11 mouse cellular contexts compared by ENCODE assay signal in the genomic region with DNA sequence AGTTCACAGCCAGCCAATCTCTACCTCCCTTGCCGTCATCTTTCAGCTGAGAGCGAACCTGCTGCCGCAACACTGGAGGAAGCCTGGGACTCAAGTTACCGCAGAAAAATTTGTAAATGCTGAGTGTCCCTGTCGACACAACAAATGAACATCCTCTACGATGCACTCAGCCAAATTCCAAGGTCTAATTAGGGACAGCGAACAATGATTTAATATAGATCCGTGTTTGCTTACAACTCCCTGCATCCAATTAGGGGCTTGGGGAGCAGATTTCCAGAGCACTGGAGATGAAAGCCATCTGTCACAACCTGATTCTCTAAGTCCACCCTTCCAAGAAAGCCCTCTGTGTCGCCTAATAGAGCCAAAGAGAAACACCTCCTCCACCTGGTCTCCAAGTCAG. TPM values are rescaled to one million over a fixed set of nuclear protein-coding genes. Genes with fewer than 3 reads are reported as not detected.
DNase-seq lines count a peak whose midpoint lies in the region; ATAC-seq and TF ChIP-seq lines count a peak whose summit lies in the region.
"Had no signal": no experiment of that assay in that cellular context is flagged by ENCODE, and none has a peak within 500 bp of the region (broad histone marks: within the 10 kb centered on the region; RNA-seq: fewer than 3 reads in every experiment).

No protein-coding gene starts in this region.

- H3K36me3 ChIP-seq in heart, embryonic 12.5 days = no peaks in the 10 kb centered on the region
- no peaks in the 10 kb centered on the region for H3K36me3 ChIP-seq in heart, adult 2 months (ENCODE audit: control insufficient read depth, insufficient read depth, low read length)
- H3K36me3 ChIP-seq in midbrain, embryonic 14.5 days (ENCODE audit: control insufficient read depth, insufficient read depth, low read length) = no peaks in the 10 kb centered on the region
- no peaks in the 10 kb centered on the region for H3K36me3 ChIP-seq in midbrain, embryonic 10.5 days
- no peaks in the 10 kb centered on the region for H3K36me3 ChIP-seq in forebrain, postnatal 0 days (ENCODE audit: insufficient read depth)
- no peaks in the 10 kb centered on the region for H3K36me3 ChIP-seq in stomach, embryonic 16.5 days (ENCODE audit: control insufficient read depth, insufficient read depth, low read length)

- 51% methylated on average over 9 of the region's 9 CpGs for WGBS in heart, embryonic 12.5 days
- WGBS in heart, adult 2 months = 55% methylated on average over 9 of the region's 9 CpGs
- WGBS in midbrain, embryonic 14.5 days = 52% methylated on average over 9 of the region's 9 CpGs
- WGBS in midbrain, embryonic 10.5 days = 62% methylated on average over 9 of the region's 9 CpGs
- 17% methylated on average over 9 of the region's 9 CpGs for WGBS in forebrain, postnatal 0 days
- WGBS in stomach, embryonic 16.5 days = 48% methylated on average over 9 of the region's 9 CpGs

- 0 out of 2 replicates have a peak overlapping the region, but pooled peaks have one; percentile 1 for H3K4me2 ChIP-seq in heart, embryonic 12.5 days
- H3K4me2 ChIP-seq in midbrain, embryonic 14.5 days (ENCODE audit: low read length) = no peak overlapping the region
- H3K4me2 ChIP-seq in forebrain, postnatal 0 days (ENCODE audit: low read depth) = peak overlapping the region; percentile 2; the same call in 1 of the 2 replicates
- H3K4me2 ChIP-seq in stomach, embryonic 16.5 days (ENCODE audit: low read depth, low read length) = no peak overlapping the region

- TF ChIP-seq POLR2A in heart, adult 2 months (IDR thresholded peaks at IDR 0.05; ENCODE audit: insufficient read depth, low read depth, low read length) = no peak

- H3K27ac ChIP-seq in heart, embryonic 12.5 days (ENCODE audit: poor library complexity, severe bottlenecking) = peak overlapping the region; percentile 40; the same call in 1 of the 2 replicates
- no peak overlapping the region for H3K27ac ChIP-seq in heart, adult 2 months
- no peak overlapping the region for H3K27ac ChIP-seq in midbrain, embryonic 14.5 days (replicated peaks; ENCODE audit: low read depth, low read length)
- H3K27ac ChIP-seq in midbrain, embryonic 10.5 days (replicated peaks) = no peak overlapping the region
- H3K27ac ChIP-seq in forebrain, postnatal 0 days (ENCODE audit: low read depth, low read length) = peak overlapping the region; percentile 3; the same call in 1 of the 2 replicates
- peak overlapping the region; percentile 30; the same call in 1 of the 2 replicates for H3K27ac ChIP-seq in stomach, embryonic 16.5 days (ENCODE audit: low read length)

- no peak for TF ChIP-seq CTCF in heart, adult 2 months (IDR thresholded peaks at IDR 0.05)
- no peak for TF ChIP-seq CTCF in forebrain, postnatal 0 days (IDR thresholded peaks at IDR 0.05; ENCODE audit: low read depth)

- intact Hi-C loops in heart, adult 2 months (cut with DNase I) = no loop called here

- no peak for ATAC-seq in heart, embryonic 12.5 days (ENCODE audit: insufficient number of reproducible peaks, low FRiP score)
- no peak for ATAC-seq in midbrain, embryonic 14.5 days (ENCODE audit: low FRiP score, low TSS enrichment)
- peak; percentile 6; the same call in 1 of the 2 replicates for ATAC-seq in forebrain, postnatal 0 days
- ATAC-seq in stomach, embryonic 16.5 days (ENCODE audit: insufficient read depth, low FRiP score) = no peak

- no peaks in the 10 kb centered on the region for H3K79me2 ChIP-seq in heart, adult 2 months (replicated peaks; ENCODE audit: control insufficient read depth, insufficient read depth, low read length)

- no peak overlapping the region for H3K4me3 ChIP-seq in heart, embryonic 12.5 days
- no peak overlapping the region for H3K4me3 ChIP-seq in heart, adult 2 months
- H3K4me3 ChIP-seq in midbrain, embryonic 14.5 days (replicated peaks; ENCODE audit: low read depth, low read length) = no peak overlapping the region
- no peak overlapping the region for H3K4me3 ChIP-seq in midbrain, embryonic 10.5 days
- no peak overlapping the region for H3K4me3 ChIP-seq in forebrain, postnatal 0 days (ENCODE audit: low read depth, low read length)
- no peak overlapping the region for H3K4me3 ChIP-seq in stomach, embryonic 16.5 days (replicated peaks; ENCODE audit: low read length)

- no peak for DNase-seq in heart, adult 2 months
- peak; percentile 27 for DNase-seq in midbrain, embryonic 14.5 days
- no peak for DNase-seq in midbrain, embryonic 10.5 days (ENCODE audit: low spot score)
- DNase-seq in forebrain, postnatal 0 days = peak; percentile 27
- no peak for DNase-seq in kidney, adult 11 months
- DNase-seq in frontal cortex, postnatal 36 days (ENCODE audit: low spot score in 2 of 2) = no peak
- DNase-seq: kidney, adult 9 months; lung, adult 2 months; right cerebral cortex, postnatal 14 days had no signal

- no peak overlapping the region for H3K9ac ChIP-seq in heart, embryonic 12.5 days
- no peak overlapping the region for H3K9ac ChIP-seq in heart, adult 2 months (ENCODE audit: low read depth, low read length)
- H3K9ac ChIP-seq in midbrain, embryonic 14.5 days (replicated peaks; ENCODE audit: low read length) = no peak overlapping the region
- no peak overlapping the region for H3K9ac ChIP-seq in forebrain, postnatal 0 days
- H3K9ac ChIP-seq in stomach, embryonic 16.5 days (ENCODE audit: low read length) = no peak overlapping the region

- no peak for TF ChIP-seq EP300 in heart, adult 2 months (IDR thresholded peaks at IDR 0.05; ENCODE audit: insufficient read depth, low read depth, low read length)

- H3K9me3 ChIP-seq in heart, embryonic 12.5 days (replicated peaks) = 0 out of 2 replicates have a peak, but pooled peaks cover 5% of the 10 kb centered on the region
- H3K9me3 ChIP-seq in midbrain, embryonic 14.5 days (ENCODE audit: control insufficient read depth, low read length) = no peaks in the 10 kb centered on the region
- no peaks in the 10 kb centered on the region for H3K9me3 ChIP-seq in midbrain, embryonic 10.5 days (replicated peaks)
- H3K9me3 ChIP-seq in forebrain, postnatal 0 days (ENCODE audit: low read length) = no peaks in the 10 kb centered on the region
- no peaks in the 10 kb centered on the region for H3K9me3 ChIP-seq in stomach, embryonic 16.5 days (replicated peaks; ENCODE audit: control insufficient read depth, low read length)

- H3K27me3 ChIP-seq in heart, embryonic 12.5 days (replicated peaks) = no peaks in the 10 kb centered on the region
- no peaks in the 10 kb centered on the region for H3K27me3 ChIP-seq in heart, adult 2 months (ENCODE audit: control insufficient read depth, insufficient read depth, low read length)
- no peaks in the 10 kb centered on the region for H3K27me3 ChIP-seq in midbrain, embryonic 14.5 days (ENCODE audit: control insufficient read depth, insufficient read depth, low read length)
- peaks cover 6% of the 10 kb centered on the region; the same call in 1 of the 2 replicates for H3K27me3 ChIP-seq in midbrain, embryonic 10.5 days (ENCODE audit: low read depth, poor library complexity, severe bottlenecking)
- H3K27me3 ChIP-seq in forebrain, postnatal 0 days (ENCODE audit: insufficient read depth, low read length) = no peaks in the 10 kb centered on the region
- no peaks in the 10 kb centered on the region for H3K27me3 ChIP-seq in stomach, embryonic 16.5 days (ENCODE audit: control insufficient read depth, insufficient read depth, low read length)

- H3K4me1 ChIP-seq in heart, embryonic 12.5 days (replicated peaks) = peaks cover 34% of the 10 kb centered on the region
- H3K4me1 ChIP-seq in heart, adult 2 months (ENCODE audit: control insufficient read depth, insufficient read depth, low read length) = peaks cover 6% of the 10 kb centered on the region
- H3K4me1 ChIP-seq in midbrain, embryonic 14.5 days (ENCODE audit: control insufficient read depth, insufficient read depth, low read length) = peaks cover 18% of the 10 kb centered on the region
- H3K4me1 ChIP-seq in midbrain, embryonic 10.5 days = peaks cover 44% of the 10 kb centered on the region
- peaks cover 25% of the 10 kb centered on the region; the same call in 1 of the 2 replicates for H3K4me1 ChIP-seq in forebrain, postnatal 0 days (ENCODE audit: insufficient read depth)
- peaks cover 9% of the 10 kb centered on the region; the same call in 1 of the 2 replicates for H3K4me1 ChIP-seq in stomach, embryonic 16.5 days (ENCODE audit: control insufficient read depth, insufficient read depth, low read length)

RNA-seq across cellular contexts. Expression of a gene that starts 31.2 kb away (rescaled TPM):
- 10.5 and 11.6 TPM in 2 replicates for polyA plus RNA-seq in heart, embryonic 12.5 days (2016; fragmentation: Nextera tagmentation; extraction: Ambion mirVana)
- total RNA-seq in heart, adult 2 months (2021) = 10 to 100 TPM; 10.0 to 14.8 TPM
- polyA plus RNA-seq in heart, adult 2 months (2012; rRNA removed) = 6.4 and 9.3 TPM in 2 replicates
- 32.0 and 34.0 TPM in 2 replicates for polyA plus RNA-seq in midbrain, embryonic 14.5 days (2014; fragmentation: Nextera tagmentation; extraction: Ambion mirVana)
- 17.5 and 22.3 TPM in 2 replicates for polyA plus RNA-seq in midbrain, embryonic 10.5 days (2016; fragmentation: Nextera tagmentation; extraction: Ambion mirVana)
- 93.0 and 96.3 TPM in 2 replicates for total RNA-seq in forebrain, postnatal 0 days (2014; rRNA removed)
- polyA plus RNA-seq in forebrain, postnatal 0 days (2015; fragmentation: Nextera tagmentation; extraction: Ambion mirVana) = 25.7 and 33.2 TPM in 2 replicates
- 5.2 and 6.8 TPM in 2 replicates for polyA plus RNA-seq in stomach, embryonic 16.5 days (2015; fragmentation: Nextera tagmentation; extraction: Ambion mirVana)

Comparison
In these comparisons a context has a peak if more than half of its experiments do, and no peak if none do; other contexts are left out.
1. H3K27ac ChIP-seq: peak in heart, embryonic 12.5 days (single experiment), forebrain, postnatal 0 days (single experiment) and stomach, embryonic 16.5 days (single experiment); none in heart, adult 2 months (single experiment), midbrain, embryonic 14.5 days (single experiment) and midbrain, embryonic 10.5 days (single experiment).
2. DNase-seq: peak in midbrain, embryonic 14.5 days (single experiment) and forebrain, postnatal 0 days (single experiment); none in heart, adult 2 months (0 of 2), midbrain, embryonic 10.5 days (single experiment), kidney, adult 11 months (single experiment) and frontal cortex, postnatal 36 days (0 of 2).
3. H3K4me2 ChIP-seq: peak in heart, embryonic 12.5 days (single experiment) and forebrain, postnatal 0 days (single experiment); none in midbrain, embryonic 14.5 days (single experiment) and stomach, embryonic 16.5 days (single experiment).